Mouse (Mus musculus) CH12.LX (cell line): Measurements from ENCODE around the gene Ergic1. TPM values are rescaled to one million over a fixed set of nuclear protein-coding genes. Genes with fewer than 3 reads are reported as not detected.

Source experiments
- DNase-seq: peaks from one replicate; pipeline ENCODE4 v3.0.0-alpha.2; 2013; ENCODE audit errors: extremely low read depth
- H3K27ac ChIP-seq: 2 replicates; pipeline ENCODE4 v1.5.1; 2012; ENCODE audit warnings: low read depth, mild to moderate bottlenecking, control low read depth, moderate library complexity; ENCODE audit not compliant: insufficient read depth
- H3K27me3 ChIP-seq: replicated peaks from 2 replicates; pipeline ENCODE3; 2012; ENCODE audit warnings: inconsistent platforms
- H3K36me3 ChIP-seq, 2 experiments: replicated peaks in 1 of 2; 2 replicates each; pipeline versions ENCODE3 to v1.6.1; 2012; ENCODE audit warnings: inconsistent platforms in 1 of 2, low read length in 1 of 2, mild to moderate bottlenecking in 1 of 2, mixed read lengths in 1 of 2, moderate library complexity in 1 of 2; ENCODE audit not compliant: control insufficient read depth in 1 of 2, insufficient read depth in 1 of 2
- H3K4me1 ChIP-seq, 2 experiments: 2 replicates each; pipeline ENCODE4 v1.6.1; 2012; ENCODE audit warnings: inconsistent platforms in 1 of 2, moderate library complexity in 1 of 2; ENCODE audit not compliant: insufficient read depth in 2 of 2, control insufficient read depth in 1 of 2
- H3K4me2 ChIP-seq: 2 replicates; pipeline ENCODE4 v1.6.1; 2012; ENCODE audit warnings: low read depth, mild to moderate bottlenecking, control low read depth; ENCODE audit not compliant: poor library complexity, insufficient read depth, severe bottlenecking
- H3K4me3 ChIP-seq, 3 experiments: fragments of 150-350 bp in 1 of 3; sonication (generic) in 1 of 3; replicated peaks in 1 of 3; 2 replicates each; pipeline versions ENCODE3 to v1.5.1; 2011 to 2012; ENCODE audit warnings: low read depth in 2 of 3, low read length in 2 of 3, mild to moderate bottlenecking in 2 of 3, moderate library complexity in 2 of 3, control low read depth in 1 of 3, improper control_type of control experiment in 1 of 3, inconsistent platforms in 1 of 3, mixed read lengths in 1 of 3; ENCODE audit not compliant: poor library complexity in 1 of 3
- H3K79me2 ChIP-seq: replicated peaks from 2 replicates; pipeline ENCODE4 v1.6.1; 2012; ENCODE audit warnings: mild to moderate bottlenecking, moderate library complexity; ENCODE audit not compliant: control insufficient read depth, poor library complexity, insufficient read depth, severe bottlenecking; ENCODE audit errors: extremely low read depth
- H3K9ac ChIP-seq: 2 replicates; pipeline ENCODE4 v1.6.1; 2012; ENCODE audit warnings: low read depth, mild to moderate bottlenecking, control low read depth, moderate library complexity; ENCODE audit not compliant: insufficient read depth
- H3K9me3 ChIP-seq: replicated peaks from 2 replicates; pipeline ENCODE3; 2012; ENCODE audit warnings: low read length, inconsistent platforms, mixed read lengths
- CHD1 ChIP-seq: IDR thresholded peaks from 2 replicates; pipeline ENCODE4 v1.6.1; 2012; ENCODE audit warnings: low read depth, low read length, improper control_type of control experiment, inconsistent platforms
- CHD2 ChIP-seq: IDR thresholded peaks from 2 replicates; pipeline ENCODE4 v1.6.1; 2011; ENCODE audit warnings: low read length, improper control_type of control experiment
- CTCF ChIP-seq, 2 experiments: IDR thresholded peaks in 1 of 2; conservative IDR thresholded peaks in 1 of 2; 2 replicates each; pipeline ENCODE4 v1.5.1; 2011 to 2012; ENCODE audit warnings: low read depth in 2 of 2, low read length in 2 of 2, improper control_type of control experiment in 1 of 2, inconsistent platforms in 1 of 2, mild to moderate bottlenecking in 1 of 2, moderate library complexity in 1 of 2
- EP300 ChIP-seq: IDR thresholded peaks from 2 replicates; pipeline ENCODE4 v1.6.1; 2011; ENCODE audit warnings: low read length, improper control_type of control experiment
- ETS1 ChIP-seq: conservative IDR thresholded peaks from 2 replicates; pipeline ENCODE4 v1.6.1; 2012; ENCODE audit warnings: low read depth, mild to moderate bottlenecking, inconsistent platforms, low read length, improper control_type of control experiment, moderate library complexity
- IRF4 ChIP-seq: IDR thresholded peaks from 2 replicates; pipeline ENCODE4 v1.6.1; 2014; ENCODE audit warnings: low read depth, mild to moderate bottlenecking, inconsistent platforms, low read length, improper control_type of control experiment
- MAZ ChIP-seq: IDR thresholded peaks from 2 replicates; pipeline ENCODE4 v1.6.1; 2012; ENCODE audit warnings: low read depth, mild to moderate bottlenecking, inconsistent platforms, low read length, improper control_type of control experiment, moderate library complexity
- MEF2A ChIP-seq: IDR thresholded peaks from 2 replicates; pipeline ENCODE4 v1.6.1; 2014; ENCODE audit warnings: low read depth, mild to moderate bottlenecking, inconsistent platforms, low read length, improper control_type of control experiment, borderline replicate concordance
- MXI1 ChIP-seq: IDR thresholded peaks from 2 replicates; pipeline ENCODE4 v1.6.1; 2011; ENCODE audit warnings: mild to moderate bottlenecking, low read depth, low read length, improper control_type of control experiment
- MYC ChIP-seq: IDR thresholded peaks from 2 replicates; pipeline ENCODE4 v1.6.1; 2011; ENCODE audit warnings: low read depth, mild to moderate bottlenecking, improper control_type of control experiment, low read length
- PAX5 ChIP-seq: IDR thresholded peaks from 2 replicates; pipeline ENCODE4 v1.6.1; 2012; ENCODE audit warnings: low read length, inconsistent platforms, mixed read lengths
- POLR2AphosphoS2 ChIP-seq: IDR thresholded peaks from 2 replicates; pipeline ENCODE4 v1.6.1; 2011; ENCODE audit warnings: low read depth, low read length, improper control_type of control experiment
- RCOR1 ChIP-seq: conservative IDR thresholded peaks from 2 replicates; pipeline ENCODE4 v1.6.1; 2012; ENCODE audit warnings: low read depth, mild to moderate bottlenecking, inconsistent platforms, low read length, improper control_type of control experiment
- SIN3A ChIP-seq: IDR thresholded peaks from 2 replicates; pipeline ENCODE4 v1.6.1; 2012; ENCODE audit warnings: low read length, improper control_type of control experiment, inconsistent platforms
- TBP ChIP-seq: conservative IDR thresholded peaks from 2 replicates; pipeline ENCODE4 v1.6.1; 2011; ENCODE audit warnings: low read depth, low read length, improper control_type of control experiment
- TCF12 ChIP-seq: IDR thresholded peaks from 2 replicates; pipeline ENCODE4 v1.6.1; 2014; ENCODE audit warnings: low read depth, mild to moderate bottlenecking, inconsistent platforms, low read length, improper control_type of control experiment
- ZC3H11A ChIP-seq: IDR thresholded peaks from 2 replicates; pipeline ENCODE4 v1.6.1; 2012; ENCODE audit warnings: low read depth, mild to moderate bottlenecking, inconsistent platforms, low read length, improper control_type of control experiment
- ZMIZ1 ChIP-seq: IDR thresholded peaks from 2 replicates; pipeline ENCODE4 v1.6.1; 2012; ENCODE audit warnings: low read depth, mild to moderate bottlenecking, inconsistent platforms, low read length, improper control_type of control experiment
- ZNF384 ChIP-seq: IDR thresholded peaks from 2 replicates; pipeline ENCODE4 v1.6.1; 2012; ENCODE audit warnings: low read depth, low read length, improper control_type of control experiment, inconsistent platforms
- dilution Hi-C: fragments of 300-500 bp; cut with MboI; formaldehyde crosslinking; loops from 2 replicates; pipeline ENCODE4 v1.14.3; 2020; ENCODE audit warnings: low sequenced_read_pairs; ENCODE audit not compliant: extremely low pct_unique_long_range_greater_than_20kb, extremely low pct_ligation_motif_present
- in situ Hi-C: fragments of 300-500 bp; cut with MboI; formaldehyde crosslinking; loops from 3 replicates; pipeline ENCODE4 v1.14.3; 2019; ENCODE audit warnings: low sequenced_read_pairs, low pct_ligation_motif_present, low pct_unique_long_range_greater_than_20kb, mixed read lengths
- polyA plus RNA-seq: library from polyadenylated mRNA; unstranded; fragments of >175 nt; gene quantifications from 2 replicates; pipeline ENCODE4 v1.2.1, GENCODE M21; 2012; ENCODE audit warnings: low read depth; ENCODE audit not compliant: insufficient read length
- total RNA-seq, 2 experiments: library from RNA; depleted of rRNA; stranded (reverse); fragments of 300-350 nt in 1 of 2; fragments of >200 nt in 1 of 2; gene quantifications; 2 replicates each; pipeline ENCODE4 v1.2.3; 2012 to 2014

The Ergic1 gene
- total and polyA plus RNA-seq, 3 experiments, result 93.5 to 142 (median 131) TPM

DNA sequence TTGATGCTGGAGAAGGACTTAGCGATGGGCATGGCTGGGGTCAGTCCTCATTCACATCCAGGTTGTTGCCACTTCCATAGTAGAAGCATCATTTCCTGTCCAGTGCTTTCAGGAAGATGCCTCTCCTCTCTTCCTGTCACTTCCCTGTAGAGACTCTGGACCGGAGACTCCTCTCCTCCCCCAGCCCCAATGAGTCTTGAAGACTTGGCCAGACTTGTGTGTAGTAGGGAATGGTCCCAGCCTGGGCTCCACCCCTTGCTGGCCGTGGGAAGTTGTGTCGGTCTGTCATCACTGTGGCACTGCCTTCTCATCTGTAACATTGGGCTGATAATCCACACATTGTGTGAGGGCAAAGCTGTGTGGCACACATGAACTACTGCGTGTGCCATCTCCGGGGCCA, 22.3 kb downstream of the Ergic1 start:
- no peak overlapping the region for H3K27ac ChIP-seq
- H3K27me3 ChIP-seq, result no peaks in the 10 kb centered on the region
- H3K9ac ChIP-seq, result no peak overlapping the region
- peaks cover 11 to 88% of the 10 kb centered on the region in 2 experiments for H3K36me3 ChIP-seq
- H3K4me3 ChIP-seq, result no peak overlapping the region
- in situ Hi-C loops (no loop called here), dilution Hi-C loops (no loop called here)
- DNase-seq, result no peak
- no peaks in the 10 kb centered on the region for H3K79me2 ChIP-seq
- H3K4me1 ChIP-seq, result peaks cover 0 to 16% of the 10 kb centered on the region in 2 experiments; a peak in 1 of 4 replicates
- no peak overlapping the region for H3K4me2 ChIP-seq
- H3K9me3 ChIP-seq, result no peaks in the 10 kb centered on the region
- TF ChIP-seq SIN3A, result no peak
- TF ChIP-seq MYC, result no peak
- no peak for TF ChIP-seq ZMIZ1
- TF ChIP-seq ZNF384, result no peak
- no peak for TF ChIP-seq RCOR1
- no peak for TF ChIP-seq ZC3H11A
- no peak for TF ChIP-seq CTCF (conservative IDR thresholded peaks at IDR 0.05 in 1 of 2, IDR thresholded peaks at IDR 0.05 in 1 of 2; ENCODE audit: low read depth in 2 of 2, low read length in 2 of 2)

DNA sequence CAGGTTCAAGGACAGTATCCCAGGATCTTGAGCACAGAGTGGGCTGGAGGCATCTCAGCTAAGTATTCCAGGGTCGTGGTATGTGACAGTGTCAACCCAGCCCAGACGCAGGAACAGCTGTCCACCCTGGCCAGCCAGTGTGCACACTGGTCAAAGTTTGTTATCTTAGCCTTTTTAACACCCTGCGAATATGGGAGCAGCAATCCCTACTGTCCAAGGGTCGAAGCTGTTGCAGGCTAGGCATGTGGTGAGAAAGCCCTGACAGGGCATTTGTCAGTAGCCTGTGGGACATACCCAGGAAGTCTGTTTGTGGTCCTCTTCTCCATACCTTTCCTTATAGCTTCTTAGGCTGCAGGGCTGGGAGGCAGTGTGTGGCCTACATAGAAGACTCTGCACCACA, 22.8 kb downstream of the Ergic1 start:
- Histone ChIP-seq H3K9ac (no peak overlapping the region), H3K4me3 (no peak overlapping the region), H3K9me3 (no peaks in the 10 kb centered on the region), H3K36me3 (peaks cover 11 to 88% of the 10 kb centered on the region in 2 experiments), H3K27ac (no peak overlapping the region), H3K4me2 (no peak overlapping the region), H3K79me2 (no peaks in the 10 kb centered on the region), H3K27me3 (no peaks in the 10 kb centered on the region)
- DNase-seq, result no peak
- in situ Hi-C loops, result no loop called here
- dilution Hi-C loops, result no loop called here
- TF ChIP-seq CTCF (conservative IDR thresholded peaks at IDR 0.05 in 1 of 2, IDR thresholded peaks at IDR 0.05 in 1 of 2; ENCODE audit: low read depth in 2 of 2, low read length in 2 of 2) (no peak), PAX5 (no peak), IRF4 (no peak), ETS1 (no peak)
- TF ChIP-seq, all 38 proteins: peak for 0
- peaks cover 0 to 16% of the 10 kb centered on the region in 2 experiments; a peak in 1 of 4 replicates for H3K4me1 ChIP-seq

DNA sequence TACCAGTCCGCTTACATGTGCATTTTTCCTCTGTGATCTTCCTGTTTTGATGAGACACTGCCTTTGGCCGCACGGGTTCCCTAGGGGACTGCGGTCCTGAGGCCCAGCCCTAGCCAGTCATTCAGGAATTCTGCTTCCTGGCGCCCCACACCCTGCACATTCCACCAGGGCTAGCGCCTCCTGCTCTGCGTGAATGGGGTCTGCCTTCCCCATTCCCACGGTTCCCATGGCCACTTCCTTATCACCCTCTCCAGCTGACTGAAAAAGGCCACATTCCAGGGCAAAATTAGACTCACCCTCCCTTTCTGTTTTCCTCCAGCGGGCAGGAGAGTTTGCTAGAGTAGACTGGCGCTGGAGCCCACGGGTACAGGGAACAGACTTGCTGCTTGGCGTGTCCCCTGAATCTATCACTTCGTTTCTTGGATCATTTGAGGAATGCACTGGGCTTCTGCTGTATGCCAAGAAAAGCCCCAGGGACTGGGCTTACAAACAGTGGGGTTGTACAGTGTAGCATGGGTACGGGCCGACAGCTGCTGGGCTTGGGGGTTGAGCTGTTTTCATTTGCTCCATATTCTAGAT, 23.4 kb downstream of the Ergic1 start:
- Histone ChIP-seq H3K4me2 (no peak overlapping the region), H3K9ac (no peak overlapping the region), H3K36me3 (peaks cover 11 to 87% of the 10 kb centered on the region in 2 experiments), H3K79me2 (no peaks in the 10 kb centered on the region), H3K4me1 (peaks cover 0 to 16% of the 10 kb centered on the region in 2 experiments; a peak in 1 of 4 replicates), H3K4me3 (no peak overlapping the region), H3K27ac (no peak overlapping the region), H3K9me3 (no peaks in the 10 kb centered on the region), H3K27me3 (no peaks in the 10 kb centered on the region)
- dilution Hi-C loops, result no loop called here
- DNase-seq, result no peak
- TF ChIP-seq MAZ, result no peak
- no peak for TF ChIP-seq MEF2A
- no peak for TF ChIP-seq TBP
- no peak for TF ChIP-seq CHD1
- TF ChIP-seq MXI1, result no peak
- TF ChIP-seq SIN3A, result no peak
- TF ChIP-seq TCF12, result no peak
- no peak for TF ChIP-seq ZC3H11A
- TF ChIP-seq POLR2AphosphoS2, result no peak
- TF ChIP-seq CHD2, result no peak
- TF ChIP-seq ZMIZ1, result no peak
- no peak for TF ChIP-seq EP300
- TF ChIP-seq RCOR1, result no peak
- TF ChIP-seq ETS1, result no peak
- in situ Hi-C loops, result no loop called here
